Mouse (Mus musculus) cerebral cortex, adult 2 months (tissue): ENCODE results near the gene Pou2f1.

Experiments
- WGBS: fragments of 180-500 bp; shearing (Covaris S2); methylation state at CpG from one replicate; pipeline ENCODE4 v1.1.7; 2018; 5-methylcytosine and 5-hydroxymethylcytosine counted together

Gene Pou2f1

GRCm38 (mm10) chr1:165878751-165879150 is 123.7 kb downstream of the Pou2f1 start:
- WGBS, result 98% methylated on average over 2 of the region's 2 CpGs

GRCm38 (mm10) chr1:165875520-165876284 is 126.8 kb downstream of the Pou2f1 start:
- WGBS, result 68% methylated on average over 6 of the region's 6 CpGs

DNA sequence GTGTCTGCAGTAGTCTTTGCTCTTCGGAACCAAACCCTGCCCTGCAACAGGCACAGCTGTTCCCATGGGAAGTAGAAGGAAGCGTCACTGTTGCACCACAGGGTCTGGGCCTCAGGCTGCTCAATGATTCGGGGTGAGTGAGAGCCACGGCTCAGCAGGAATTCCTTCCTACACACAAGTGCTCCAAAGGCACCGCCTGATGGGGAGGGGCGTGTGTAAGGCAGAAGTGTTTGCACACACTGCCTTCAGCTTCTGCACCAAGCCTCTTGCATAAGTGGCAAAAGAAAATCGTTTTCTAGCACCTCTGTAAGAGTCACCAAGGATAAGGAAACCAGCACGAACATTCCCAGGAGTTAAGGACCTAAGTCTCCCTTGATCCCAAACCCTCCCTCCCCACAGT is 127.8 kb downstream of the Pou2f1 start:
- 43% methylated on average over 8 of the region's 8 CpGs for WGBS

DNA sequence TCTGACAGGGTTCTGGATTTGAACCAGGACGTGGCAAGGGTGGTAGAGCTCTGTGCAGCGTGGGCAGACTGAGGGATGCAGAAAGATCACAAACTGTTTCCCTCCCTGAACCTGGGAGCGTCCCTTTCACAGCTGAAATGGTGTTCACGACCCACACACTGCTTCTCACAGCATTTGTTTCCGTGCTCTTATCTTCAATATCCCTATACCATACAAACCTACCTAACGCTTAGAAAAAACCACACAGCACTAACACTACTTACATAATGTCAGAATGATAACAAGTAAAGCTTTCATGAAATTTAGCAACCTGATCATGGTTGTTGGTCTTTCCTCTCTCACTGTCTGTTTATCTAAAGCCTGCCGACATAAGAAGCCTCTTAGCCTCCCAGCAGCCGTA is 133.8 kb downstream of the Pou2f1 start:
- WGBS, result 89% methylated on average over 8 of the region's 8 CpGs

GRCm38 (mm10) chr1:165866630-165867280 is 135.7 kb downstream of the Pou2f1 start:
- 54% methylated on average over 5 of the region's 5 CpGs for WGBS

GRCm38 (mm10) chr1:165864864-165865795 is 137.3 kb downstream of the Pou2f1 start:
- WGBS, result 72% methylated on average over 14 of the region's 14 CpGs

DNA sequence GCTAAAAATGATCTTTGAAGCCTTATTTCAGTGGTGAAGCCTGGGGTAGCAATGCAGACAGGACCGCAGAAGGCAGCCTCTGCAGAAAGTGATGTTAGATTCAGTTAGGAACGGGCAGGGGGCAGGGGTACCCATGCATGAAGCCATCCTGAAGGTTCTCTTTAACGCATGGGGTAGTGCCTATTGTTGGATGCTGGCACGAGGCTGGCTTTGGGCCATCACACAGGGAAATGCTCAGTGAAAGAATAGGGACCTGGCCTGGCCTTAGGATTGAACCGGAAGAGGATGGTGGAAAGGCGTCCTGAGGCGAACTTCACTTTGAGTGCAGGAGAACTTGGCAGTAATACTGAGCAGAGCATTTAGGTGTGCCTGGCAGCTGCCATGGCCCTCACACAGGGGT is 140.4 kb downstream of the Pou2f1 start:
- WGBS, result 56% methylated on average over 7 of the region's 7 CpGs

GRCm38 (mm10) chr1:165861235-165861609 is 141.3 kb downstream of the Pou2f1 start:
- 86% methylated on average over 3 of the region's 3 CpGs for WGBS

DNA sequence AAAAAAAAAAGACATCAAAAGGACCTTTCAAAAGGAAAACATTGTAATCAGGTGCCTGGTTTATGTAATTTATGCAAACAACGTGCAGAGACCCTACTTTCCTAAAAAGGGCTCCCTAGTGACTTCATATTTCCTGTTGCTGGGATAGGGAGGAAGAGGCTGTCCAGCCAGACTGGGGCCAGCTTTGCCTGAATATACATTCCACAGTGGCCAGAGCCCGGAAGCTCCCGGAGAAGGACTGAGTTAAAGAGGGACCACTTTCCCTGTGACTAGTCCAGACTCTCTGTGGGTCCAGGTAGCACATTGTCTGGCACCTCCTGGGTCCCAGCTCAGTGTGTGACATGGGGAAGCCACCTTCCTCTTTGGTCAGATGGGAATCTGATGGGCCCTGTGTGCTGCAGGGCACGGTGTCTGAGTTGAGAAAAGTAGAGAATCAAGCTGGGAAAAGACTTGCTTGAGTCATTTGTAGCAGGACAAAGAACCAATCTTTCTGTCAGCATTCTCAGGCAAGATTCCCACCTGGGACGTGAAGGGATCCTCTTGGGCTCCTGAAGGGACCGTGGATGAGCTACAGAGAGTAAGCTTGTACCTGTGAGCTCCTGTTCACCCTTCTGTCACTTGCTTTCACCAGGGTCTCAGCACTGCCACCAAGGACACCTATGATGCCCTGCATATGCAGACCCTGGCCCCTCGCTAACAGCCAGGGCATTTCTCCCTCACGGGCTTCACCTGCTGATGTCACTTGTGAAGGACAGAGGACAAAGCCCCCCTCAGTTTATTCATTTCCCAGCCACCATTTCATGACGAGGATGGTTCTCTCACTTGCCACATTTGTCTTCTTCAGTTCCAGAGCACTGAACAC is 141.9 kb downstream of the Pou2f1 start:
- WGBS, result 76% methylated on average over 9 of the region's 9 CpGs

DNA sequence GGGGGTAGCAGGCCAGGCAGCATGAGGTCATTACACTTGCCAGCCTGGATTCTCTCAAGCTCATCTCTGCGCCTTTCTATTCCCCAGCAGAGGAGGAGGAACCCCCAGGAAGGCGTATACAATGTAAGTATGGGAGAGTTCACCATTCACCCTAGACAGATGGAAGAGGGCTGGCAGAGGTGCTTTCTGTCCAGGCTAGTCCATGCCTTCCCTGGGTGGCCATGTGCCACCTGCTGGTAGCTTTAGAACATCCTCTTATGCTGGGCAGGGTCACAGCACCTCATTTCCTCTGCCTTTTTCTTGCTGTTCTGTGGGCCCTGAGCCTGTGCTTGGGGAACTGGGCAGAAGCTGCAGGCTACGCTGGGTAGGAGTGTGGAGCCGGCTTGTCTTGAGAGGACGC is 144.1 kb downstream of the Pou2f1 start:
- 98% methylated on average over 5 of the region's 5 CpGs for WGBS

DNA sequence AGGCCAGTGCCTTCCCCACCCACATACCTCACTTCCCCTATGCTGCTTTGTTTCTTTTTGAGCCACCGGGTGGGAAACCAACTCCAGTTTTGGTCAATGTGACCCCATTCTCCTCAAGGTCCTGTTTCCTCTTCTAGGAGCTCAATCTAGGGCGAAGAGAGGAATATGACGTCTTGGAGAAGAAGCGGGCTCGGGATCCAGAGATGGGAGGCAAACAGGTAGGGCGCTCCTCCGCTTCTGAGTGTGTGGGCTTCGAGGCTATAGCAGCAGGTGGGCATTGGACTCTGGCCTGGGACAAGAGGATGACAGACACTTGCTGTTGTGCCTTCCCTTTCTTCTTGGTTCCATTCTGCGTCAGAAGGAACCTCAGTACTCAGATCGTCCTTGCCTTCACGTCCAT is 145.2 kb downstream of the Pou2f1 start:
- 87% methylated on average over 11 of the region's 11 CpGs for WGBS

GRCm38 (mm10) chr1:165855759-165856545 is 146.5 kb downstream of the Pou2f1 start:
- 63% methylated on average over 9 of the region's 9 CpGs for WGBS

DNA sequence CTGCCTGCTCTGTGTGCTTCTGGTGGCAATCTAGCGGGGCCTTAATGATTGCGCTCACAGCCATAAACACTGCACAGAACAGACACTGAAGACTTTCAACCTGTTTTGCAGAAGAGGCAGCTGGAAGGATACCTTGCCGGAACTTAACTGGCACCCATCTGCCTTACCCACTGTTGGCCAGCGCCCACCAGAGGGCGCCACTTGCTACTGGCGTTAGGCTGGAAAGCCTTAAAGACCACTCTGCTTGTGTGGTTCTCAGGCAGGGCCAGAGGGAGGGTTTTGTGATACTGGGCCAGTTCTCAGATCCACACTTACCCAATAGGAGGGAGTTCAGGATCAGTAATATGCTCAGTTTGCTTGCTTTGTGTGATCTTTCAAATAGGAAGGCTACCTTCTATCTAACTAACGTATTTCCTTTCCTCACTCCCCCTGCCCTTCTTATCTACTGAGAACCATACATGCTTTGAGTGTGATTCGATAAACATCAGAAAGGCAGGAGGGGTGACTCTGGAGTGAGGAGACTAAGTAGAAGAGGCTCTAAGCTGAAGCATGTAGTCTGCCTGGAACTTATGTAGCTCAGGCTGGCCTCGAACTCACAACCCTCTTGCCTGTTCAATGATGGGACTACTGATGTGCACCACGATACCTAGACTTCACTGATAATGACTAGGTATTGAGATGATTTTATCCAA is 148.6 kb downstream of the Pou2f1 start:
- 67% methylated on average over 10 of the region's 10 CpGs for WGBS

GRCm38 (mm10) chr1:165853131-165853721 is 149.3 kb downstream of the Pou2f1 start:
- 85% methylated on average over 4 of the region's 4 CpGs for WGBS

- WGBS, result 62% methylated on average over 5 of the region's 5 CpGs
Observed at GRCm38 (mm10) chr1:165852131-165852530, 150.3 kb downstream of the Pou2f1 start.

- 88% methylated on average over 17 of the region's 17 CpGs for WGBS
Observed at GRCm38 (mm10) chr1:165849458-165850445, 152.7 kb downstream of the Pou2f1 start.

DNA sequence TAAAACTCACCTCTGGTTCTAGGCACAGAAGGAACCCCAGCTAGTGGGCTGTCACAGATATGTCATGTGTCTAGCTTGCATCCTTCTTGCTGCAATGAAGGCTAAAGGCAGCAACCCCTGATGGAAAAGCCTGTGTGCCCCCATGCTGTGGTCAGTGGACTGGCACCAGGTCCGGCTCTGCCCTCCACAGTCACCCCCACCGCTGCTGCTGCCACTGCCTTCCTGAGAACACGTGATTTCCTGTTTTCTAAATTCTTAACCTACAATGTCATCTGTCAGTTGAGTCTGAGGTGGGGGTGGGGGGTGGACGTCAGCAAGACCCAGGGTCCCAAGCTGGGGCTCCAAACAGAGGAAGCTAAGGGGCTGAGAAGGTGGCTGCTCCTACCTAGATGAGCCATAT is 153.6 kb downstream of the Pou2f1 start:
- 80% methylated on average over 4 of the region's 4 CpGs for WGBS

DNA sequence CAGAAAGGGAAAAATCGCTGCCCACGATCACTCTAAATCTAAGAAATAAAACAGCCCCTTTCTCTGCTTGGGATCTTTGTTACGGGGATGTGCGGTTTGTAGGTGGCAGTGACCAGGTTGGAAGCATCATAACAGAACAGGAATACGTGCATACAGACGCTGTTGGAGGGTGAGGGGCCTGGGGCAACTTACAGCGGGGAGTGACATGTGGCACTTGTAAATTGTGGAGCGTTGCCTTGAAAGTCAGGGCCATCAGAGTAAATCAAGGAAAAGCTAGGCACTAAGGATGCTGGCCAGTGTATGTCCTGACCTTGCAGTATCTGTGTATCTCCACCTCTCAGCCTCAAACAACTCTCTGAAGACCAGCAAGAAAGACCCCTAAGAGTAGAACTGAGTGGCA is 154.1 kb downstream of the Pou2f1 start:
- WGBS, result 94% methylated on average over 8 of the region's 8 CpGs
